Mouse (Mus musculus) ES-CJ7 (cell line): ENCODE data around the gene Bcl6b.
A peak's percentile ranks its signal among the peaks of the same experiment; 100 is the strongest.

Source experiments
- DNase-seq: peaks from one replicate; pipeline ENCODE4 v3.0.0; 2011; ENCODE audit warnings: low read depth, low spot score

Gene Bcl6b

DNA sequence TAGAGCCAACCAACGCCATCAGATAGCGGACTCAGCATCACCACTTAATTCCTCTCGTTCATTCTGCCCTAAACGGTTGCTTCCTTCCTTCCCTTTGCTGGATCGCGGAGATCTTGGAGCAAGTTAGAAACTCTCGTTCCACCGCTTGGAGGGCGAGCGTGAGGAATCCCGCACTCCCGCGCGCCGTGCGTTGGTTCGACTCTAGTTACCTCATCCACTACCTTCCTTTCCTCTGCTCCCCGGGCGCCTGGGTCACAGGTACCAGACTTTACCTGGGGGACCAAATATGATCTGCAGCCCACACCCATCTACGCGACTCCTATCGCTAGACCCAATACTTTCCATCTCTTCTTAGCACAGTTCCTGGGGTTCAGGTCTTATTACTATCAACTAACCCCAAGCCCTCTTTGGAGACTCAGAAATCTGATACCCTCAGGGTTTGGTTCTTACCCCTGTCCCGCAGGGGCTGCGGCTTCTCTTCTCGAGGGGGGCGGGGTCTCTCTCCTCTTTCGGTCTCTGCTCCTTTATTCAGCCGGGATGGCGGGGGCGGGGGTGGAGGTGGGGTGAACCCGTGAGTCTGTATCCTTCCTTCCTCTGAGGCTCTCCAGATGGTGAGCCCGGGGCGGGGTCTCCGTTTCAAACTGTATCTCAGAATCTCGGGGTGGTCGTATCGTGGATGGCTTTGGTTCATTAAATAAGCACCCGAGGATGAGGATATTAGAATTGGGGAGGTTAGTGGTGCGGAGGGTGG lies at the start of gene Bcl6b:
Gene Bcl6b, minus strand, starts transcription at position 539 of the 751 bp plus-strand sequence.
- peak; percentile 46 for DNase-seq

DNA sequence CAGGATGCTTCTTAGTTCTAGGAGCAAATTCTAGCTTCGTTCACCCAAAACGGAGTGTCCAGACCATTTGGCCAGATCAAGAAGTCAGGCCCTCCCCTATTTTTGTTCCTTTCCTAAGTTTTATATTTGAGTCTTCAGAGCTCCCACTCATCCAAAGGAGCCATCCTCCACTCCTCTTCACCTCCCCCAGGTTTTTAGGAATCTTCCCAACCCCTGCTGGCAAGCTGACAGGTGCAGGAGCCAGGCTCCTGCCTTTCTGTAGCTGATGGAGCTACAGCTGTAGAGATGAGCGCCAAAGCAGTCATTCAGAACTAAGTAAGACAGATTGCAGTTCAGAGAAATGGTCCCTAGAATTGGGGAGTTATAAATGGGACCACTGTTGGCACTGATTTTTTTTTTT lies 49.4 kb upstream of the Bcl6b start:
- no peak for DNase-seq

DNA sequence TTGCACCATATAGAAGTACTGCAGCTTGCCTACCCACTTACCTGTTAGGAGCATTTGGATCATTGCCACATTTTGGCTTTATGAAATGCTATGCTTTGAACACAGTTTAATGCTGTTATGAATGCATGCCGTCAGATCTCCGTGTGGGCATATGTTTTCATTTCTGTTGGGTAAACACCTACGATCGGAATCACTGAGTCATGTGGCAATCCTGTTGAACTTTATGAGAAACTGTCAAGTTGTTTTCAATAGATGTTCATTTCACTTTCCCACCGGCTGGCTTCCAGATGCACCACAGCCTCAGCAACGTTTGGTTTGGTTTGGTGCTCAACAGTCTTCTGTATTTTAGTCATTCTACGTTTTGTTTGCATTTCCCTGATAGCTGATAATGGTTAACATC lies 42.0 kb upstream of the Bcl6b start:
- no peak for DNase-seq

DNA sequence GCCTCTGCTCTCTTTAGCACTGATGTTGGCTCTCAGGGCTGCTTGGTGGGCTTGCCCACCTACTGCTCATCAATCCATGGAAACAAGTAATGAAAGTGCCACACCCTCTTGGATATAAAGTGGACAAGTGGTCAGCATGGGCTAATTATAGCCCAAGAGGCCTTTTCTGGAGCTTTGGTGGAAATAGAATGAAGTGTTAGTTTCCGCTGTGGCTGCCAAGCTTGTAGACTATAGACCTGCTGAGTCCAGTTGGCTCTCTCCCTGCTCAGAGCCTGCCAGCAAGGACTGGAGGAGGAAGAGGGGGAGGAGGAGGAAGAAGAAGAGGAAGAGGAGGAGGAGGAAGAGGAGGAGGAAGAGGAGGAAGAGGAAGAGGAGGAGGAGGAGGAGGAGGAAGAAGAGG lies 36.8 kb upstream of the Bcl6b start:
- no peak for DNase-seq

DNA sequence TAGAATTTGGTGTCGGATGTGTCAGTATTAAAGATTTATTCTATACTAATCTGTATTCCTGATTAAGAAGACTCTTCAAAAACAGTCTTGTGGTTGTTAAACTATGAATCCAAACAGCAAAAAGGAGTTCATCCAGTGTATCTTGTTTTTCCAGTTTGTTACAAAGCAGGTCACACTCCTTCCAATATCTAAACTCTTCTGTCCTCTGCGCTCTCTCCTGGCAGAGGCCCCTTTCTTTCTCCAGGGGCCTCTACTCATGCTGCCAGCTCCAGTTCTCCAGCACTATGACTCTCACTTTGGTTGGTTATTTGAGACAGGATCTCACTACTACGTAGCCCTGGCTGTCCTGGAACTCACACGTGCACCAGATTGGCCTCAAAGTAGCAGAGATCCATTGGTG lies 36.2 kb upstream of the Bcl6b start:
- no peak for DNase-seq

DNA sequence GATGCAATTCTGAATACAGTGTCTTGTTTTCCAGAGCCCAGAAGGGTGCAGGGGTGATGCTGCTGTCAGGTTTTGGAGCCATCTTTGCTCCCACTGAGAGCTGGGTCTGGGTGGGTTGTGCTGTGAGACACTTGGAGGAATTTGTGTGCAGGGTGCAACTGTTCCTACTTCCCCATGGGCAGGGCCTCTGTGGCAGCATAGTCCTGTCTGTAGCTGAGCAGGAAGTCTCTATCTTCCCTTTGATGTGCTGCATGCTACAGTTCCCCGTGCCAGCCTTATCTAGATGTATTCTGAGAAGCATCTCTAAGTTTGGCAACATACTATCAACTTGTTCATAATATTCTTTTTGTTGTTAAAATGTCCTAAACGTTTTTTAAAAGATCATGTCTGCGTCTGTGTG lies 35.7 kb upstream of the Bcl6b start:
- no peak for DNase-seq

DNA sequence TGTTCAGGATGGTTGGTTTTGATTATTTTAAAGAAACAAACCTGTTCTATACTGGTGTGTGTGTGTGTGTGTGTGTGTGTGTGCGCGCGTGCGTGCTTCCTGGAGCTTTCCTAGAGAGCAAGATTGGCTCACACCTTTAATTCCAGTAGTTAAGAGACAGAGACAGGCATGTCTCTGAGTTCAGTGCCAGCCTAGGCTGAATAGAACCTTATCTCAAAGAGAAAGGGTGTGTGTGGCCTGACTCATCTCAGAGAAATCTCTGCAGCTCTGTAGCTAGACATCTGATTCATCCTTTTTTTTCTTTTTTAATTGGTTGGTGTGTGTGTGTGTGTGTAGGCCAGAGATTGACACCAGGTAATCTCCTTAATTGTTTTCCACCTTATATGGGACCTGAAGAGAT lies 29.4 kb upstream of the Bcl6b start:
- no peak for DNase-seq

DNA sequence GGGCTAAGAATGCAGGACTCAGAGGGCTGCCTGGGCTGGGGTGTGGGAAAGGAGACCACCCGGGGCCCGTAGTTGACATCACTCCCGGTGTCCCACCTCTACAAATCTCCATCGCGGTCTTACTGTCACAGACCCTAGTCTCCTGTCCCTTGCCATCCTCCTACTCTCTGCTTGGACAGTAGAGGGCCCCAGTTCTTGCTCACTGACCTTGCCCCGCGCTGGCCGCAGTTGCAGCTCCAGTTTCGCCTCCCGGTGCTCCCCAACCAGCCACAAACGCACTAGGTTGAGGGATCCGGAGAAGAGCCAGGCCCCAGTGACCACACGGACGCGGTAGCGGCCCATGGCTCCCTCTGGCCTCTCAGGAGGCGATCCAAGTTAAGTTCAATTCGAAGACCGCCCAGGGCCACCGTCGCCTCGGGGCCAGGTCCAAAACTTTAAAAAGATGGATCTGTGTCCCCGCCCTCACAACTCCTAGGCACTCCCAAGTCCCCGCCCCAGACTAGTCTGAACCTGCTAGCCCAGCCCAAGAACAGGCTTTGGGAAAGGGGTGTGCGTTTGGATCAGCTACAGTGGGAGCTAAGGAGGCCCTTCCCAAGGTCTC lies 25.4 kb upstream of the Bcl6b start, which contains the start of gene Alox12:
Gene Alox12, minus strand, starts transcription at position 423 of the 601 bp plus-strand sequence.
- peak; percentile 89 for DNase-seq

DNA sequence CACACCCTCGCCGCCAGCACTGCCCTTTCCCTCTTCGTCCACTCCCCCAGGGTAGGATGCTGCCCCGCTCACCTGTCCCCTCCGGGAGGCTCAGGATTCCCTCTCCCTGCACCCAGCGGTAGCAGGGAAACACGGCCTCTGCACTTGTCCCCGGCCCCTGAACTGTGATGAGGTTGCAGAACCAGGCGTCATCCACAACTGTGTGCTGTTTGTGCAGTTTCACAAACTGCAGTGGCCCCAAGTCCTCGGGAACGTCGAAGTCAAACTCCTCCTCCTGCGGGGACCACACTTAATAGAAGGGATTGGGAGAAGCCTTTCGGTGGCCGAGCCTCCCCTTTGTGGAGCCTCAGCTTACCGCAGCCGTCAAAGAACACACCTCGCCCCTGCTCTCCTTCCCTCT lies 24.7 kb upstream of the Bcl6b start:
- no peak for DNase-seq

DNA sequence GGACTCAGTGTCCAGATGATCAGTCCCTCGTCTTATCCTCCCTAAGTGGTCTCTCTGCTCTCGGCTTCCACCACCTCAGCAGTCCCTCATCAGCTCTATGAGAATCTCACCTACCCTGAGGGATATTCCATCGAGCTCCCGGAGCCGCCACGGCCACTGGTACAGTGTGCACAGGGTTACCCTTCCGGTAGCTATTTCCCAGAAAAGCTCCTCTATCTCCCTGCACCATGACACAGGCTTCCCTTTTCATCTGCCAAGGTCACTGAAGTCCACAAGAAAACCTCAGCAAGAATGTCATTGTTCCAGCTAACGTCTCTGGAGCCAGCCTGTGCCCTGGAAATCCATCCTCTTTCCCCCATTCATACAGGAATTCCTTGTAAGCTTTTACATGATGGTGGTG lies 22.3 kb upstream of the Bcl6b start:
- no peak for DNase-seq

DNA sequence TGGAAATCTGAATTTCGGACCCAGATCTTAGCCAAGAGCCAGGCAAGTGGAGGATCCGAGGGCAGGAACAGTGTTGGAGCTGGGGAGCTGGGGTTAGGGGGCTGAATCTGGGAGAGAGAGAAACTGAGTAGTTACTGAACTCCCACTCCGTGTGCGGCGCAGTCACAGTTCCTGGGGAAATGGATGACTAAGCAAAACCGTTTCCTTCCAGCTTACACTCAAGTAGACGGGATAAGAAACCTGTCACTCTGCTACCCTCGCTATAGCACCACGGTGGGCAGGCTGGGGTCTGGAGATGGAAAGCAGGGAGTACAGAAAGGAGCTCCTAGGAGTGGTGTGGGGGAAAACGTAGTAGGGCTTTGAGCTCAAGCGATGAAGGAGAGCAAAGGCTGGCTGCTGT lies 20.6 kb upstream of the Bcl6b start:
- DNase-seq = no peak

DNA sequence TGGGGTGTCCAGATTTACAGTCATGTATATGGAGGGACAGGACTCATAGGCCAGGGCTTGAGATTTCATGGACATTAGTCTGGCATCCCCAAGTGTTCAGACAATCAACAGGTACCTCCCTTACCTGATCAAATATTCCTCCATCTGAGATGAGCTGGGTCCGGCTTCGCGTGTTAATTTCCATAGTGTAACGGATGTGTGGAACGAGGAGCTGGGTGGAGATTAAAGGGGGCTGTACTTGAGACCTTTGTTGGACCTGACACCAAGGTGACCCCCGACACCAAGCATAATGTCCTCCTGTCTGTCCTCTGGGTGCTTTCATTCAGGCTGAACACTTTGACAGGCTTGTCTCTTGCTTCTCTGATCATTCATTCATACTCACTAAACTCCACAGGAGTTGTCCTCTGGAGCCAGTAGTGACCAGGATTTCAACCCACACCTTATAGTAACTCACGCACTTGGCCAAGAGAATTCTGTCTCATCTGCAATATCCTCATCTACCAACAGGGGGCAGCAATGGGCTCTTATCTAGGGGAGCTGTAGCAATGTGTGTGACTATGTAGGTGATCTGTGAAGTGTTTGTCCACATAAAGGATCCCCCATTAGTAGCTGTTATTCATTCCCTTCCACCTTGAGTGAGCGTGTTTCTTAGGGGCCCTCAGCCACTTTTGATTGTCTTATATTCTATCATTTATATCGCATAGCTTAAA lies 17.7 kb upstream of the Bcl6b start:
- peak; percentile 79 for DNase-seq

DNA sequence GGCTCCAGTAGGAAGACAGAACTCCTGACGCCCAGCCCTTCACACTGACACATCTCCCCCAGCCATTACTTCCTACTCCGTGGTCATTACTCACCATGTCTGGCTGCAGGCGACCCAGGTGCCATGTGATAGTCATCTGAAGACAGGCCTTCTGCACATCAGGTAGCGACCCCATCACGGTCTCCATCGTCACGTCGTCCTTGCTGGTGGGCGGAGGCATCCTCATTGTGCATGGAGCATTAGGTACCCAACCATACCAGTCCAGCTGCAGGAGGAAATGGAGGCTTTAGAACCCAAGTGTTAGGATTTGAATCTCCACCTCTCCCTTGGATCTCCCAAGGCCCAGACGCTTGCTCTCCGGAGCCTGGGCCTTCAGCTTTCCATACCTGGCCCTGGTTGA lies 13.0 kb upstream of the Bcl6b start:
- no peak for DNase-seq

DNA sequence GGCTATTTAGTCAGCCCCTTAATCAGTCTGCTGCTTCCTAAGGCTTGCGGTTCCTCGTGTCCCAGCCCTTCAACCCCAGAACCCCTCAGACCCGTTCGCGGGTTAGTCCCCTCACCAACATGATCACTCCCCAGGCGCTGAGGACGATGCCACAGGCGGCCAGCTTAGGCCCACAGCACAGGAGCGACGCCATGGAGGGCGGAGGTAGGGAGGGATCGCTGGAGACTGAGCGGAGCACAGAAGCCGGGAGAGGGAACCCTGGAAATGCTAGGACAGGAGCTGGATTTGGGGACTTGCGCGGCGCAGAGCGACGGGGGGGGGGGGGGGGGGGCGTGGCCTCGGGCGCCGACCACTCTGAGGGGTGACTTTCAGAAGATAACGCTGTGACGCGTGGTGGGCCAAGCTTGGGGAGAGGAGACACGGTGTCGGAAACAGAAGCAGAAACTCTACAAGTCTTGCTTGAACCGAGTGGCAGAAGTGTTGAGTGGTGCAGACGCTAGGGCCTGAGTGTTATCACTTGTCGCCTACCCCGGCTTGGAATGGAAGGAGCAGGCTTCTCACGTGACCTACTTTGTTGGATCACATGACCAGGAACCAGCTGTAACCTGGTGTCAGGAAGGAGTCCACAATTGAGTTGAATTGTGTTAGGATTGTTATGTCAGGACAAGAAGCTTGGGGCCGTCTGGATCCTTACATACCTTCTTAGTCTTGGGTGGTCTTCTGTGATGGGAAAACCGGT lies 10.1 kb upstream of the Bcl6b start, which contains the start of the genes Gm21988 and Rnasek:
Gene Gm21988, minus strand, starts transcription at position 290 of the 739 bp plus-strand sequence.
Gene Rnasek, minus strand, starts transcription at position 302 of the 739 bp plus-strand sequence.
- DNase-seq = peak; percentile 90

DNA sequence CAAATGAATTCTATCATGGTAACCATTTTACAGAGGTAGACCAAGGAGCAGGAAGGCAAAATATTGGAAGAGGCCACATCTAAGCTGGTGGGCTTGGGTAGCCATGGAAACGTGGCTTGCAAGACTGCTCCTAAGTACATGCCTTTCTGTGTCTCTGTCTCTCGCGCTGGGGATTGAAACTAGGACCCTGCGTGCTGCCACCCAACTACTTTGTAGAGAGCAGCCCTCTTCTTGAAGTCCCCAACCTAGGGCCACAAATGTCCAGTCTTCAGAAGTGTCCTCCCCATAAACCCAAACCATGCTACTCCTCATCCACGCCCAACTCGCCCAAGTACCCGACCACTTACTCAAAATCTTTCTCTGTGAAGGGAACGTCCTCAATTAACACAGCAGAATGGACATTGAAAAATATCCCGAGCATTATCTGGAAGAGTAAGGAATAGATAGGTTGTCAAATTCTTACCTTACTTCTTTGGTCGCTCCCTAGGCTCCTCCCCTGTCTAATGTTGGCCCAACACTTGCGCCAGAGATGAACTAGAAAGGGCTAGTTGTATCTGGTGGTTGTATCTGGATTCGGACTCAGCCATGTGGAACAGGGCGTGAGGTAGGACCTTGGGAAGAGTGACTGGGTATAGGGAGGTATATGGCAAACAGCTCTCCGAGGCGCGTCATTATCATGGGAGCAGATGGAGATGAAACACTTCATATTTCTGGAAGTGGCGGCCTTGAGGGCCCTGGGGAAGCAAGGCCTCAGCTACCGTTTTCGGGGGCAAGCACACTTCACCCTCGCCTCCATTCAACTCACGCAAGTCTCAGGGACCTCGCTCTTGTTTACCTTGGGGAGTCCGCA lies 9.2 kb upstream of the Bcl6b start:
- no peak for DNase-seq

DNA sequence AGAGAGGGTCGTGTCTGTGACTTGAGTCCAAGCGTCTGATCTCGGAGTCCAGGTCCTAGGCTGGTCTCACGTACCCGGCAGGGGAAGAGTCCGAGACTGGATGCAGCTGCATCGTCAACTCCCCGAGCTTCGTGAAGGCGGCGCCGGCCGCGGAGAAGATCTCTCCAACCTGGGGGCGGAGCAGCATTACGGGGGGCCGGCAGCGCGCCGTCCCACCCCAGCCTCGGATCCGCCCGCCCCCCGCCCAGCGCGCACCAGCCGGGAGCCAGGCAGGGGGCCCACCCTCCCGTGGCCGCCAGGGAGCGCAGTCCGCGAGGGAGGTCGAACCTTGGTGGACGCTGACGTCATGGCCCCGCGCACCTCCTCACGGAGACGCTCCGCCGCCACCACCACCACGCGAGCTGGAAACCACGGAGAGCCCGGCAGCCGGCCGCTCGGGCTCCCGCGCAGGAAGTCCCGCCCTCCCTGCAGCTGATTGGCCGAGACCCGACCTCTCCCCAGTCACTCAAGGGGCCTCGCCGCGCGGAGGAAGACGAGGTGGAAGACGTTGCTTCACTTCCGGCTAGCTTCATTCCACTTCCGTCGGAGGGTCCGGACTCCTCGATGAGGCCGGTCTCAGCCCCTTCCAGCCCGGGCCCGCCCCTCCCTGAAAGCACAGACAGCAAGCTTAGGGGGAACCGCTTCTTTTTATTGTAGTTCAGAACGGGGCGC lies 8.0 kb upstream of the Bcl6b start, which contains the start of gene 0610010K14Rik:
Gene 0610010K14Rik, minus strand, starts transcription at position 458 of the 711 bp plus-strand sequence.
- DNase-seq = peak; percentile 97

DNA sequence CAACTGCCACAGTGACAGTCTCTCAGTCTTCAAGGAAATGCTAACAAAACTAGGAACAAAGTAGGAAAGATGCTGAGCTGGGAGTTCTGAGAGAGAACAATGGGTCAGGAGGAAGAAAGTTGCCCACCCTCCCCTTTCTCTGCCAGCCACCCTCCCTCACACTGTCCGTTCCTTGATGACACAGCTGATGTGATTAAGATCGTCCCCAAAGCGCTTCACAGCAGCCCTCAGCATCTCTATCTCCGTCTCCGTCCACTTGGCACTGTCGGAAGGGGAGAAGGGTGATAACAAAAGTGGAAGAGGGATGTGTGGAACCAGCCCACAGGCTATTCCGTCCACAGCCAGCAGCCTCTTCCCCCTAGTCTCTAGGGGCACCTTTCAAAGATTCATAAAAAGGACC lies 7.1 kb upstream of the Bcl6b start:
- DNase-seq = no peak

DNA sequence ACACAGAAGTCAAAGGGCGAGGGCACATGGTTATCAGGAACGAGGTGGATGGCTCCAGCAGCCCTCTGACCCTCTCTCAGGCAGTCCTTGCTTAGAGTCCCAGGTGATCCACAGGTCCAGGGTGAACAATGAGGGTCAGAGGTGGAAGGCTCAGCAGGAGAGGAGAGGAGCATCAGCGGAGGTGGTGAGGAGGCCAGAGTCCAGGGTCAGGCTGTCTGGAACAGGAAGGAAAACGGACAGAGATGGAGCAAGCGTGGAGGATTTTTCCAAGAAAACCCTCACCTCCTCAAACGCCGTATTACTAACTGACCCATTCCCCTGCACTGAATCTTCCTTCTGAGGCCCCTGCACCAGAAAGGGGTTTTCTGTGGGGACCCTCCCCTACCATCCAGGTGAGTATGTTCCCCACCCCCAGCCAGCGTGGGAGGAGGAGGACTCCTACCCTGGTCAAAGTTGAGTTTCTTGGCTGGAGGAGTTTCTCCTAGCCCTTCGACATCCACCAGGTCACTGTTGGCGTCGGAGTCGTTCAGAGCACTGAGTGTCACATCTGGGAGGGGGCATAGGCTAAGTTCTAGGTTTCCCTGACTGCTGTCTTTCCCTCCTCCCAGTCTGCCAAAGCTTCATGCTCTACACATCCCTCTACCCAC lies 5.8 kb upstream of the Bcl6b start:
- no peak for DNase-seq

DNA sequence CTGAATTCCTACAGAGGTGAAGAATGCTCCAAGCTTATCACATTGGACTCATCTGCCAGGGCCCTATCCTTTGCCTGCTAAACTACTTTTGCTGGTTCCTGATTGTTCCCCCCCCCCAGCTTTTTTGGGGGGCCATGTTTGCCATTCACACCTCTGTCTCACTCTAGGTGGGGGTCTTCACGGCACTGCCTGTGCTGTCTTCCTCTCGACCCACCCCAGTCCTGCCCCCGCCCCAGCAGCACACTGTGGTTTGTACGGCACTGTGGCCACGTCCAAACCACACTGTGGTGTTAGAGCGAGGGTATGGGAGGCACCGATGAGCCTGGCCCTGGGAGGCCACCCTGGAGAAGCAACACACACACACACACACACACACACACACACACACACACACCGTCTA lies 4.9 kb upstream of the Bcl6b start:
- no peak for DNase-seq

DNA sequence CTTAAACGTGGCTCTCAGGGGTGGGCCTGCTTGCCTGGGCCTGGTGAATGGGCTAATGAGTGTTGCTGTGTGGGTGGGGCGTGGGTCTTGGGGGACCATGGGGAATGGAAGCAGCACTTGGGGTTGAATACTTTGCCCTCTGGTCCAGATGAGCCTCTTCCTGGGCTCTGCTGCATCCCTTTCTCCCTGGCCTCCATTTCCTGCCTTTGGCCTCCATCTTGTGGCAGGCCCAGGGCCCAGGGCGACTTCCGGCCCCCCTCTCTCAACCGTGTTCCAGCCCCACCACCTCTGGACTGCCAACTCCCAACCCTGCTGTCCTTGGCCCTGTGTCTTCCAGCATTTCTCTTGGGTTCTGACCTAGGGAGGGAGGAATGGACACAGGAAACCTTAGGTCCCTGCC lies 4.4 kb upstream of the Bcl6b start:
- DNase-seq = no peak
